Mouse (Mus musculus): ENCODE results near the gene Cnot3.
A peak's percentile ranks its signal among the peaks of the same experiment; 100 is the strongest.
"Not testable (repeated sequence)": the region's sequence is repeated elsewhere in the genome, so short reads cannot be mapped to it uniquely, and the experiment has no call there.

Cnot3 gene

DNA sequence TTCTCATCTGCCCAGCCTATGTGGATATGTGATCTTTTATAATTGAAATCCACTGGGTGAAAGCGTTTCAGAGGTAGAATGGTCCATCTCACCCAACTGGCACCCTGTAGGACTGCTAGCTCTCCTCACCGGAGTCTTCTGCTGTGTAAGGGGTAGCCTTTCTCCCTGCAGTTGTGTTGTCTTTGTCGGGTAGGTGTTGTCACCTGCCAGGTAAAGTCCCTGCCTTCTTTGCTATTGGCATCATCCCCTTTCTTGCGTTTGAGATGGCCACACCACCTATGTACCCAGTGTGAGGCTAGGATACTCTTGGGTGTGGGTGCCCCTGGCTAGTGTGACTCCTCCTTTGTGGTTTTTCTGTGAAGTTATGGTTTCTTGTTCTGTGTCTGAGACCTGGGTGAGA lies 1.6 kb downstream of the Cnot3 start:
- DNase-seq (ENCODE audit: low read depth), result no peak

GRCm38 (mm10) chr7:3656966-3657365 lies 11.9 kb downstream of the Cnot3 start:
- DNase-seq (ENCODE audit: low read depth), result no peak

- no peak for DNase-seq (ENCODE audit: low read depth)
These were observed 13.5 kb downstream of the Cnot3 start for GRCm38 (mm10) chr7:3658578-3658977.

- DNase-seq (ENCODE audit: low read depth), result peak; percentile 41
These were observed 19.6 kb downstream of the Cnot3 start for GRCm38 (mm10) chr7:3664524-3665214.

DNA sequence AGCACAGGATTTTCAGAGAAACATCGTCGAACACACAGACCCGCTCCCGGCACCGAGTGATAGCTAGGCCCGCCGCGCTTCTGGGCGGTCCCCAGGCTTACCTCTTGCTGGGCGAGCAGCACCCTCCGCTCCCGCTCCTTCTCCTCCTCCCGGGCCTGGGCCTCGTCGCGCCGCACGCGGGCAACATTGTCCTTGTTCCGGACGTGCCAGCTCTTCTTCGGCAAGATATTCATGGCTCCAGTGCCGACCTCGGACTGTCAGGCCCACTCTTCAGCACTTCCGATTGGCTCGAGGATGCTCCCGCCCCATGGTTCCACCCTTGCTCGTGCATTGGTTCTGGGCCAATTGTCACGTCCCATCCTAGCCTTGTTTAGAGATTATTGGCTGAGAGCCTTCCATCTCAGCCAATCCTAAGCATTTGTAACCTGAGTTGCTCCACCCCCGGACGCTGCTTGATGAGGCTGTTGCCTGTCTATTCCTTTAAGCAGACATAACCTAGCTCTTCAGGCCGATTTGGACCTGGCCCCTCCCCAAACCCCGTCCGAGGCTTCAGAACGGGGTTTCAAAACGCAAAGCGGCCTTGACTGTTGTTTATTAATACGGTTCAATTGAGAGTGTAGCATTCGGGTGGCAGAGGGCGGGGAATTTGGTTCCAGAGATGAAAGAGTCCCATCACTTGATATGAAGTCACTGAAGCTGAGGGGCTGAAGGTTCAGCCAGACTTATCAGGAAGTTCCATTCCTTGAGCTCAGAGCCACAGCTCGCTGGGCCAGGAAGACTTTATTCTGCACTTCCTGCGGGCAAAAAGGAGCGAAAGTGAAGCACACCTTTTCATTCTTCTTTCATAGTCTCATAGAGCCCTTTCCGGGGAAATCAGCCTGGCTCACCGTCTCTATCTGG lies 20.4 kb downstream of the Cnot3 start, which contains the start of gene Leng1:
Gene Leng1 (minus strand): TSS at position 626 of the 900 bp plus-strand sequence.
- DNase-seq (ENCODE audit: low read depth), result peak; percentile 100

DNA sequence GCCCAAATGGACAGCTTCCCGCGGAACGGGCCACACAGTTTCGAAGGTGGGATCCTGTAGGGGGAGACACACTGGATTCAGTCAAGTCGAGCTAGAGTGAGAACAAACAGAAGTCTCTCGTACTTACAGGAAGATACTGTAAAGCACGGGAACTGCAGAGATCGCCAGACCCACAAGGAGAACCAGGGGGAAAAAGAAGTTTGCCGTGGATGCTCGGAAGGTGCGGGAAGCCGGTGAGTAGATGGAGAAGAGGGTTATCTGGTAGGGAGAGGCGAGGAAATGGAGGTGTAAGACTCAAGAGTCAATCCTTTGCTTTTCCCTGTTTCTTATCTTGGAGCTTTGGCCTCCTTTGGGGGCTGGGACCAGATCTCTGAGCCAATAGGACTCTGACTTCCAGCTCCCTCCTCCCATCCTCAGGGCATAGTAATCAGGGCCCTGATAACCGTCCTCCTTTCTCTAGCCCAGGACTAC lies 21.9 kb downstream of the Cnot3 start:
- DNase-seq (ENCODE audit: low read depth), result no peak

DNA sequence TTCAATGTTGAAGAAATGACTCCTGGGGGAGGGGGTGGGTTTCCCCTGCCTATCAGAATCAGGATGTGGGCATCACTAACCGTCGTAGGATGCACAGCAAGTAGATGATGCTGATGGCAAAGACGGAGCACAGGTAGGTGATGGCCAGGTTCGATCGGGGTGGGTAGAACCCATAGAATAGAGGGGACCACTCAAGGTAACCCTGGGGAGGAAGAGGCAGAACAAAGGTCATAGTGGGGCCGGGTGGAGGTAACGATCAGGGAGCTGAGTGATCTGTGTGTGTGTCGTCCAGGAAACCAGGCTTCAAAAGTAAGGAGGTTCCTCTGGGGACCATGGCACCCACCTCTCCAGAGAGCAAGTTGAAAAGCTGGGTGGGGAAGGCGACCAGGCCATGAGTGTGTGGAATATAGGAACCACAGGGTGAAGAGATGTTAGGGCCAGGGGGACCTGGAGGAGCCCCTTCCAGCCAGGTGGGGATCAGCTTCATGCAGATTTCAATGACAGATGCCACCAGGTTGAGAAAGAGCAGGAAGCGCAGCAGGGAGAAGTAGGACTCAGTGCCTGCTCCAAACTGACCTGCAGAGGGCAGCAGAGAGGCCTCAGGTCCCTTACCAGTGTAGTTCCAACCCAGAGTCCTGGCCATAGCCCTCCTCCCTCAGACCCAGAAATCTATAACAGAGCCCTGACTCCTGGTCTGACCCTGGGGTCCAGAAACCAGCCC lies 29.6 kb downstream of the Cnot3 start:
- peak; percentile 91 for DNase-seq (ENCODE audit: low read depth)

GRCm38 (mm10) chr7:3675228-3675548 lies 30.1 kb downstream of the Cnot3 start:
- DNase-seq (ENCODE audit: low read depth), result no peak

DNA sequence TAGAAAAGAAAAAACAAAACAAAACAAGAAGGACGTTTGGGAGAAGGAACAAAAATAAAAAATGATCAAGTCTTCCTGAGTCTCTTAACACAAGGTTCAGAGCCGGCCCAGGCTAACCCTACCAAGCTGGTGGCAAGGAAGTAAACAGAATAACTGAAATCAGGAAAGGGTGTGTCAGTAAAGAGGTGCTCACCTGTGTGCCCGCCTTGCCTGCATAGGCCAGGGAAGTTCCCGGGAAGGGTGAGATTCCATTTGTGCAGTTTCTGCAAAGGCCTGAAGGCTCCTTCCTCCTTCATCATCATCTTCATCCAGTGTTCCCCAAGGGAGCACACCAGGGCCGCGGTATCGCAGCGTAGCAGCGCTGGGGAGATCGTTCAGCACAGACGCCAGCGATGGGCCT lies 31.3 kb downstream of the Cnot3 start:
- no peak for DNase-seq (ENCODE audit: low read depth)

DNA sequence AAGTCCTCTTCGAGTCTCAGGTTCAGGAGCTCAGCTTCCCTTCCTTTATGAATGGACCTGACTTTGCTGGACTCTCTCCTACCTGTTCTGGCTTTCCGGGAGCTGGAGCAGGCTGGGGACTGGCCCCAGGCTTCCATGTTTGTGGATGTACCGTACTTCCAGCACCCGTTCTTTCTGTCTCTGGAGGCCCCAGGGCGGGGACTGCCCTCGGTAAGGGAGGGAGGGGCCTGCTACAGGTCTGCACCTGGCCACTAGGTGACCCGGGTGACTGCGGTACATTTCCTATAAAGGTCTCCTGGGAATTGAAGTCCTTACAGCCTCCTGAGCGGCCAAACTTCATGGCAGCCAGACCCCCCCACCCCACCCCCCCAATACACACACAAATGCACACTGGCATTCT lies 32.3 kb downstream of the Cnot3 start, which contains the start of gene Tmc4:
Gene Tmc4 (minus strand): TSS at position 212 of the 400 bp plus-strand sequence.
- DNase-seq (ENCODE audit: low read depth), result no peak

- no peak for DNase-seq (ENCODE audit: low read depth)
These were observed 39.0 kb downstream of the Cnot3 start for GRCm38 (mm10) chr7:3683908-3684550.

- DNase-seq (ENCODE audit: low read depth), result no peak
These were observed 39.6 kb downstream of the Cnot3 start for GRCm38 (mm10) chr7:3684698-3685097.

- no peak for DNase-seq (ENCODE audit: low read depth)
These were observed 40.5 kb downstream of the Cnot3 start for GRCm38 (mm10) chr7:3685400-3686187.

DNA sequence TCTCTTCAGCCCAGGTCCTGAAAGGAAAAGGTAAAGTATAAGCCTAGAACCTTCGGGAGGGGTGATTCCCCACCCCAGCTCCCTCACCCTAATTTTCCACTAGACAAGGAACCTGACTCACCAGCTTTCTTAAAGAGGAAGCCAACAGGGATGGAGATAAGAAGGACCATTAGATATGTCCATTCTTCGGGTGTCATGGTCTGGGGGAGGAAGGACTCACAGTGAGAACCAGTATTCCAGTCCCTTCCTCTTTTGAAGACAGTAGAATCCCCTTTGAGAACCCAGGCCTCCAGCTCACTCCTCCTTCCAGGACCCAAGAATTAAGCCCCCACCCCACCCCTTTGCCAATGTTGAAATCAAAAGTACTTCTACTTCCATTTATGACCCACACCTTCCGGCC lies 46.9 kb downstream of the Cnot3 start:
- DNase-seq (ENCODE audit: low read depth), result no peak

DNA sequence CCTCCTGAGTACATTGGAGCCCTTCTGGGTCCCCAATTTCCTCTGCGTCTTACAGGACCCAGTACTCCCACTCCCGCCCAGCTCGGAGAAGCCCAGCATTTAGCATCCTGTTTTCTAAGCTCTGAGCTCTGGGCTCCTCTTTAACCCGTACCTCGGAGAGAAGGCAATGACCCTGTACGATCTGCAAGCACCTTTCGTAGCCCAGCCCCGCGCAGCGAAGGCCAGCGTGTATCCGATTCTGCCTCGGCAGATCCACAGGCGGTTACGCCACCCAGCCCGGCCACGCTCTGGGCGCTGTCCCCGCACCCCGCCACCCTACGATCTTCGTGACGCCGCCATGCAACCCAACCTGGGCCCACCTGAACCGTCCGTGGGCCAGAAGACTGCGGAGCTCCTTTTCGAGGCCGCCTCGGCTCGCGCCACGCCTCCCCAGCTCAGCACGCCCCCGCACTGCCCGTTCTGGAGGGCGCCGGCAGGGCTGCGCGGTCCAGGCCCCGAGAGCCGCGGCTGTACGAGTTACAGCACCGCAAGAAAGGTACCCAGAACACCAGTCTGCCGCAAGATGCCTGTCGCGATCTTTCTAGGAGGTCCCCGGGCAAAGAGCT lies 47.4 kb downstream of the Cnot3 start, which contains the start of gene Tsen34:
Gene Tsen34 (plus strand): TSS at position 482 of the 605 bp plus-strand sequence.
- no peak for DNase-seq (ENCODE audit: low read depth)

DNA sequence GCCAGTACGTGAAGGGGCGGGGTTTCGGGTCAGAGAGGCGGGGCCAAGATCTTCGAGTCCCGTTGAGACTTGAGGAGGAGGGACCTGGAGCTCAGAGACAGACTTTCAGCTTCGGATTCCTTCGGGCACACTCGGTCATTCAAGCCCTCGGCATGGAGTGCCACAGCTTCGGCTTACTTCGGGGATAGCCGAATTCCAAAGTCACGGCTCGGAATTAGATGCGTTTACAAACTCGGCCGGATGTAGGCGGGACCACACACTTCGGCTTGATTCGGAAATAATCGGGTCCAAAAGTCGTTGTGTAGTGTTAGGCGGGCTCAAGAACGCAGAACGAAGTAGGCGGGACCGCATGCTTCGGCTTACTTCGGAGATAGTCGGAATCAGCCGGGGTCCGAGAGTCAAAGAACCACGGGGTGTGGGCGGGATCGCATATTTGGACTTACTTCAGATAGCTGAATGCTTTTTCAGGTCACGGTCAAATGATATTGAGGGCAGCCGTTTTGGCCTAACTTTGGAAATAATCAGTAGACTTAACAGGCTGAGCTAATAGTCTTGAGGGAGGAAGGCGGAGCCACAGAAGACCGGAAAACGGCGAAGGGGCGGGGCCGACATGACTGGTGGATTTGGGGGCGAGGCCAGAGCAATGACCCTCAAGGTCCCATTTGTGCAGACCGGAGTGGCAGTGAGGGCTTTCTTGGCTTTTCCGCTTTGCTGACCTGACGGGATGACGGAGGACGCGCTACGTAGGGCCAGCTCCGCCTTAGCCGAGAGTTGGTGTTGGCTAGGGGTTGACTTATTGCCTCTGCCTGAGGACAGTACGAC lies 48.1 kb downstream of the Cnot3 start, which contains the start of gene Mboat7:
Gene Mboat7 (minus strand): TSS at position 537 of the 822 bp plus-strand sequence.
- DNase-seq (ENCODE audit: low read depth), result peak; percentile 97

GRCm38 (mm10) chr7:3693809-3694075 lies 48.7 kb downstream of the Cnot3 start:
- DNase-seq (ENCODE audit: low read depth), result no peak

DNA sequence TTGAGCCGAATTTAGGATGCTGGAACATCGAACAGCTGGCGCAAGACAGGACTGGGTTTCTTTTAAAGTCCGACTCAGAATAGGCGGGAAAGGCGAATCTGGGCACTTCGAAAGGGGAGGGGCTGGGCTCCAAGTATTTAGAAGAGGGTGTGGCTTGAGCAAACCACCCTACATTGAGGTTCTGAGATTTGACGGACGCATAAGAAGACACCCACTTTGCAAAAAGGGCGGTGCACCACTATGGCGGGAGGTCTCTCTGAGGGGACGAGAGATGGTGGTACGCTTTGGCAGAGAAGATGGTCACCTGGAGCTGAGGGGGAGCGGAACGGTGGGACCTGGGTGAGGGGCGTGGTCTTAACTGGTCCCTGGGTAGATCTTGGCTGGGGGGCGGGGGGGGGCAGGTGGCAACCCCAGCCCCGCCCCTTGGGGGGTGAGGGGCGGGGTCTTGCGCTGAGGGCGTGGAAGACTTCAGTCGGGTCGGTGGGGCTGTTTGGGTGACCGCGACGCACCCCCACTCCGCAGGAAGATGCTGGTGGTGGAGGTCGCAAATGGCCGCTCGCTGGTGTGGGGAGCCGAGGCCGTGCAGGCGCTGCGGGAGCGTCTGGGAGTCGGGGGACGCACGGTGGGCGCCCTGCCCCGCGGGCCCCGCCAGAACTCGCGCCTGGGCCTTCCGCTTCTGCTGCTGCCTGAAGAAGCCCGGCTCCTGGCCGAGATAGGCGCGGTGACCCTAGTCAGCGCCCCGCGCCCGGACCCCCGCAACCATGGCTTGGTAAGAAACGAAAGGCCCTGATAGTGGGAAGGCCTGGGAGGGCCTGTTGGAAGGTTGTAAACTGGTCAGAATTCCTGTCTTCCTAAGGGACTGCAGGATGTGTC lies 49.2 kb downstream of the Cnot3 start:
- DNase-seq (ENCODE audit: low read depth), result peak; percentile 93

DNA sequence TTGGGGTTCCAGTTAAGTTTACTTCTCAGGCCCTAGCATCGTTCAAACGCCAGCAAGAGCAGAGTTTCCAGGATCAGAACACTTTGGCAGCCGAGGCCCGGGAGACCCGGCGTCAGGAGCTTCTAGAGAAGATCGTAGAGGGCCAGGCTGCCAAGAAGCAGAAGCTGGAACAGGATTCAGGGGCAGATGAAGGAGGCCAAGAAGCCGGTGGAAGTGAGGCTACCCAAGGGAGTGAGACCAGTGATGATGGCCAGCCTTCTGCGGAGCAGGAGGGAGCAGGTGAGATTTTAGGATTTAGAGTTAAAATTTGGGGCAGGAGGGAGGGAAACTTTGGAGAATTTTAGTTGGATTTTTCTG lies 49.9 kb downstream of the Cnot3 start:
- not testable (repeated sequence) for DNase-seq (ENCODE audit: low read depth)
